Mouse (Mus musculus): ENCODE measurements at regions not wholly inside any gene's neighbourhood (a gene's known extent, or its start where the extent isn't known, plus 50 kb on each side); places are given as distances from the start of the nearest gene placed in this dataset.
"Not testable (repeated sequence)": the region's sequence is repeated elsewhere in the genome, so short reads cannot be mapped to it uniquely, and the experiment has no call there.

DNA sequence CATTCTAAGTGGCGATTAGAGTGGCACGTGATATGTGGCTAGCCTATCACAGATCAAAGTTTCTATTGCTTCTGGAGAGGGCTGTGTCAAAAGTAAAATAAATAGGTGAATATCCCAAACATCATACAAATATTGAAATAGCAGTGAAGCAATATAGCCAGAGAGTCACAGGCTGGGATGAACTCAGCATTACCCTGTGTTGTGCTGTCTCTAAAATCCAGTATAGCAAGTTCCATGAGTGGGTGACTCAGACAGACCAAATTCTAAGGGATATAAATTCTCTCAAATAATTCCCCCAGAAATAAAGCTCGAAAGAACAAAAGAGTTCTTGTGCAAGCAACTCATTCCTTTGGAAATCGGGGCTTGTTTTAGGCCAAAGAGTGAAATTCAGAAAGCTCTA lies 943.2 kb downstream of the Diaph3 start:
- no peak for DNase-seq (ENCODE audit: low read depth)

DNA sequence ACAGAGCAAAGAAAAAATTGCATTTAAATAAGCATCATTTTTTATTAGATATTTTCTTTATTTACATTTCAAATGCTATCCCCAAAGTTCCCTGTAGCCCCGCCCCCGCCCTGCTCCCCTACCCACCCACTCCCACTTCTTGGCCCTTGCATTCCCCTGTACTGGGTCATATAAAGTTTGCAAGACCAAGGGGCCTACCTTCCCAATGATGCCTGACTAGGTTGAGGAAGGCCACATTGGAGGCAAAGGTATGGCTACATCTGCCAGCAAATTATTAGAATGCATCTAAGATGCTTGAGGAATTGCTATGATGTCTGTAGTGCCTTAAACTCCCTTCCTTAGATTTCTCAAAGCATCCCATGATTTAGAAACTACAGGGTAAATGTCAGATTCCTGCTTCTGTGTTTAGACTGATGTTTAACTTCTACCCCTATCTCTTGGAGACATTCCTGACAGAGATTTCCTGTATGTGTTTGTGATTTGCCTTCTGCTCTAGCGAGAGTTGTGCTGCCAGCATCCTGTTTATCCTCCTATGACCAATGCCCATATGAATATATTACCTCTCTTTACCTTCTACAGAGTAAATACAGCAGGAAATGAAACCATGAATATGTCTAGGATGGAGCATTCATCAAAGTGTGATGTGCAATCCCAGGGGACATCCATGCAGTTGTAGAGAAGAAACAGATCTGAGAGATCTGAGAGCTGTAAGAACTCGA lies 956.2 kb downstream of the Diaph3 start:
- DNase-seq (ENCODE audit: low read depth), result no peak

DNA sequence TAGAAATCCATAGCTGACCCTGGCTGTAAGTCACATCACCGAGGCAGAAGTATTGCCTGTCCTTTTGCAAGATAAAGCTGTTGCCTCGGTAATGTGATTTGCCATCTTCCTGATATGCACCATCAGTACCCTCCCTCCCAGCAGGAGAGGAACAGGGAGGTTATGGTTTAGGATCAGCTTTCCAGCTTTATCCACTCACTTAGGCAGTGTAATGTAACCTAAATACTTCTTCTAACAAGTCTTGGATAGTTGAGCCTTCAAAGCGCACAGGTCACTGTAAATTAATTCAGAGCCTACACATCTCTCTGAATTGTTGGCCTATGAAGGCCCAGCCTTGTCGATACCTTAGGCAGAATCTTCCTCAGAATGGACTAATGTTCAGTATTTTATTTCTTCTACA lies 962.5 kb downstream of the Diaph3 start:
- DNase-seq (ENCODE audit: low read depth), result no peak

DNA sequence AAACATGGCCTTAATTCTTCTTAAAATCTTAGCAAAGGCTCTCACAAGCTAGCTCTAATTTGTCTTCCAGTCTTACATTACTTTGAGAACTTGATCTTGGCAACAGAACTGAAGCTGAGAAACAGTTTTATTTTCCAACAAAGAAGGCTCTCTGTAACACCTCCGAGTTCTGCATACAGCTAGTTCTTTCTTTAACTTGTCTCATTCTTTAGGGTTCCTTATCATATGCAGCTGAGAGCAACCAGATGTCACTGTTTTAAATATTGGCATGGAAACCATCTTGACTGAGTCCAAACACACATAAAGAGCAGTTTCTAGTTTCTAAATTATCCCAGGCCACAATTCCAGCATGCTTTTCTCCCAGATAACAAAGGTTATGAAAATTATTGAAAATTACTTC lies 969.9 kb downstream of the Diaph3 start:
- DNase-seq (ENCODE audit: low read depth), result no peak

DNA sequence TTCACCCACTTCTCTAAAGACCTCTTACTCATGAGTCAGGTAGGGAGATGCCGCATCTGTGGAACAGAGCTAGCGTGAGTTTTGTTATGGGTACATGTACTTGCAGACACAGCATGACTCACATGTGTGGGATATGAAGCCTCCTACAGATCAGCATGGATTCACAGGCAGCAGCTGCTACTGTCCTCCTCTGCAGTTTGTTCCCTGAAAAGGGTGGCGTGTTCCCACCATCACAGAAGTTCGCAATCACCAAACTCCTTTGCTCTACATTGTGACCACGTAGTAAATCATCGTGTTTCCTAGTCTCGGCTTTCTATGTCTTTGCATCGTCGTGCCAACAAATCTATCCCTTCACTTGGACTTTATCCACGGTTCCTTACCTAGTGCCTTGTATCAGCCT lies 981.9 kb downstream of the Diaph3 start:
- DNase-seq (ENCODE audit: low read depth), result no peak

DNA sequence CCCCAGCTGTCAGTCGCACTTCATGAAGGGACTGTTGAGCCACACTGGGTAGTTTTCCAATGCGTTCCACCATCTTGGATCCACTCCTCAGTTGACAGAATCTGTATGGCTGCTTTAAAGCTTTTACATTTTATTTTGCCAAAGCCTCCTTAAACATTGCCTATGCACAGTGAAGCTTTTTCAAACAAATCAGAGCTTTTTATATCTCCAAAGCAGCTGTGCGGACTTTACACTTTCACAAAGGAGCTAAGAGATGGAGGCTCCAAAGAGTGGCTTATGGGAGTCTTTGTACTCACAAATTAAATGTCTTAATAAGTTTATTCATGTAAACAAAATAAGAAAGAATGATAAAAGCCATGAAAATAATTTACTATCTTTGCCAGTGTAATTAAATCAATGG lies 986.3 kb downstream of the Diaph3 start:
- DNase-seq (ENCODE audit: low read depth), result no peak

DNA sequence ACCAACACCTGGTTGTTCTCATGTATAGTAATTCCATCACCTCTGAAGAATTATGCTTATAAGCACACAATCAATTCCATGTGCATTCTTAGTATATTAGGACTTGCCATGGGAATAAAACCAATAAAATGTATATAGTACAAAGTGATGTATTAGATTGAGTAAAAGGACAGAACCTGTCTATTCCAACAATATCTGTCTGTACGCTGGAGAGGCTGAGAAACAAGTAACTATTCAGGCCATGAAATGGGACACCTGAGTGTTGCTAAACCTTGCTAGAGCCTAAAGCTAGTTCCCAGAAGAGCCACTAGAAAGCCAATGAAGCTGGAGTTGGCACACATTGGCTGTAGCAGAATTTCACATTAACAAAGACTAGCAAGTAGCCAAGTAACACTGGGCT lies 989.8 kb downstream of the Diaph3 start:
- no peak for DNase-seq (ENCODE audit: low read depth)

DNA sequence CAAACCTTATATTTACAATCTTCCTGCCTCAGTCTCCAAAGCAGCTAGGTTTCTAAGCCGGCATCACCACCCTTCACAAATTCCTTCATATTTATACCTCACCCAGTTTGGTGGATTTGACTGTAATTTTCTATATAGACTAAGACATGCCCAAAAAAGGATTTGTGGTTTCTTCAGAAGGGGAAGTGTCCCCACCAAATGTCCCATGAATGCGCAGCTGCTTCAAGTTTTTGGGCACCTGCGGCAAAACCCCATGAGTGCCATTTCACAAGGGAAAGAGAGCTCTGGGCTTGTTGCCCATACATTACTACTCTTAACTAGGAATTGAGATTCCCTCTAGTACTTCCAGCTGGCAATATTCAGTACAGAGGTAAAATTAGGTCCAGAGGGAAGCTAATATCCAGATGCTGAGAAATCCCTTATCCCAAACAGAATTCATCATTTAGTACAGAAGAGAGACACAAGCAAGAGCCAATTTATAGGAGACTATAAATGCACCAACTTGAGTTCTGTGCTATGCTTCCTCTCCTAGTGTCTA lies 990.6 kb downstream of the Diaph3 start:
- DNase-seq (ENCODE audit: low read depth), result no peak

DNA sequence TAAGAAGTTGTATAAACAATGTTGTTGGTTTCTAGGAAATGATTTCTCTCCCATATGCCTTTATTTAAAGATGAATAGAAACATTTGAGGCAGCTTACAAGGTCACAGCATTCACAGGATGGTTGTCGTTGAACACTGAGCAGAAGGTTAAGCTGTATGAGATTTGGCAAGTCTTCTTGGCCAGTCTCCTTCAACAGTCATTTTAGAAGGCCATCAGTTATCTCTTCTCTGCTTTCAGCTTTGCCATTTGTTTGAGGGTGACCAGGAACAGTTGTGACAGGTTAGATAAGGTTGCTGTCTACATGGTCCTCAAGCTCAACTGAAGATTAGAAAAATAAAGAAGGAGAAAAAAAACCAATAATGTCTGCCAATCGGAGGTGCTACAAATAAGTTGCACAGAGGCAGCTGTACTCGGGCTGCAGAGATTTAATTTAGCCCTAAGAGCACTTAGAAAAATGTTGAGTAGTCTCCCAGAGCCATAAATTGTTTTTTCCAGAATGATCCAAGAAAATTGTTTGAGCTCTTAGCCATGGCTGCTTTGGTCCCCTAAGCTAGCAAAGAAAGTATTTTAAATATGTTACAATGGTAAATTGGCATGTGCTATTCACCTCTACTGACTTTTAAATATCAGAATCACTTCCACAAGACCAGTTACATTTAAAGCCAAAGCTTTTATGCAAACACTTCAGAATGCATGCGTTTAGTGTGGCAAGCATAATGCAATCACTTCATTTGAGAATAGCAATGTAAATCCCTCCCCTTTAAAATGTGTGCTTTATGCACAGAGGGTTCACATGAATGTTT lies 1025.6 kb downstream of the Diaph3 start:
- DNase-seq (ENCODE audit: low read depth), result no peak

DNA sequence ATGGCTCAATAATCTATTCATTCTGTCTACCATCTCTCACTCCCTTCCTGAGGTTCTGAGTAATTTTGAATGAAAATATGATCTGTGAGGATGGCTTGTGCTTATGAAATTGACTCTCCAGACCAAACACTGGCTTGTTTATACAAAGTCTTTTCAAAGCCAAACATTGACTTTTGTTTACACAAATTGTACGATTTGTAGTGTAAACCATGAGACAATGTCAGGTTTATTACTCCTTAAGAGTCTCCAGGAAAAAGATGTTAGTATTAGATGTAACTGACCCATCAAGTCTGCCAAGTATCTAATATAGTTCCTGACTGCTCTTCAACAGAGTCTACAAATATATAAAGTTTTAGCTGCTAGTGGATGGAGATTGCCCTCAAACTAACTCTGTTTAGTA lies 1039.5 kb downstream of the Diaph3 start:
- DNase-seq (ENCODE audit: low read depth), result no peak

DNA sequence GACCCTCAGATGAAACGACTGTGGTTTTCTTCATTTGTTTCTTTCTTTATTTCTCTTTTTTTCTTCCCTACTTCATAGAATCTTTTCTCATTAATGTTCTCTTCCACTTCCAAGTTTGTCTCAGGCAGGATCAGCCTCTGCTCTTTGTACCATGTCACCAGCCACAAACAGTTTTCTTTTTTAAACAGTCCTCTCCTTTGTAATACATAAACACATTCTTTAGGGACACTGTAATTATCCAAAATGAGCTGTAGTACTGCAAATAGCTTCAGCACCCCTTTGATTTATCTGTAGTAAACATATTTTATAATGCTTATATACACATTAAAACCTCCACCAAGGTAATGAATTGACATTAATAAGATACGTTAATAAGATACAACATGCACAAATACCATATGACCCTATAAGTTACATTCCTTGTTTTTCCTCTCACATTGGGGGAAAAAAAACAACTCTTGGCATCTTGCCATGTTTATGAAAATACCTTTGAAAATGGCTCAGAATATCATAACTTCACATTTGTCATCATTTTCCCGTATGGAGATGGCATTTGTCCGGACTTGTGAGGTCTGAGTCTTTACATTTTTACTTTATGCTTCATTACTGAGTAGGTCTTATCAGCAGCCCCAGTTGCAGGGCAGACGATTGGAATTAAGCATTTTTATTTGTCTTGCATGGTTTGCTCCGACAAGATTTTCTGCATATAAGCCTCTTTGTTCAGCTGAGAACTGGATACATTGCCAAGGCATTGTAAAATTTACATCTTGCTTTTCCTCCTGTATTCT lies 1070.5 kb downstream of the Diaph3 start:
- no peak for DNase-seq (ENCODE audit: low read depth)

DNA sequence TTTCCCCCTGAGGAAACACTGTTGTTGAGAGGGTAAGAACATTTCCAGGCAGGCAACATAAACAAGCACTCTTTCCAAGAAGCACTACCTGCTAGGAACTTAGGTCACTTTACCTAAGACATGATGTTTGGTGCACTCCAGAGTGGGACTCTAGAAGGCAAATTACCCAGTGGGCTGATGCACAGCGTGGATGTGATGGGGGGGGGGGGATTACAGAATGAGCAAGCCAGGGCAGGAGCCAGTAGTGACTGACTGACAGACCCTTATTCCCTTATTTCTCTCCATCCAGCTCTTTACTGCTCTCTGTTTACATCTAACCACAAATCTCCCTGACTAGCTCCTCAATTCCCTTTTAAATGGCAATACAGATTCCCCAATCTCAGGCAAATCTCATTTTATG lies 1071.7 kb downstream of the Diaph3 start:
- no peak for DNase-seq (ENCODE audit: low read depth)

DNA sequence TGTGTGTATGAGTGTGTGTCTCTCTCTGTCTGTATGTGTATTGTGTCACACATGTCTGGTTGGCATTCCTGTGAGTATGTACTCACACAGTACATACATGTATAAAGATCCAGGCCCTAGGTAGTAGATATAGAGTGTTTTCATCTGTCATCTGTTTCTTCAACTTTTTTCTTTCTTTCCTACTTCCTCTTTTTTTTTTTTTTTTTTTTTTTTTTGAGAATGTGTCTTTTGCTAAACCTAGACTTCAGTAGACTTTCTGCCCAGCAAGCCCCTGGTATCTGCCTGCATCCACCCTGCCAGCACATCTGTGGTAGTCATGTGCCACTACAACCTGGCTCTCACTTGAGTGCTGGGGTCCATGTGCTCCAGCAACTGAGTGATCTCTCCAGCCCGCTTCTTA lies 1073.3 kb downstream of the Diaph3 start:
- DNase-seq (ENCODE audit: low read depth), result no peak

DNA sequence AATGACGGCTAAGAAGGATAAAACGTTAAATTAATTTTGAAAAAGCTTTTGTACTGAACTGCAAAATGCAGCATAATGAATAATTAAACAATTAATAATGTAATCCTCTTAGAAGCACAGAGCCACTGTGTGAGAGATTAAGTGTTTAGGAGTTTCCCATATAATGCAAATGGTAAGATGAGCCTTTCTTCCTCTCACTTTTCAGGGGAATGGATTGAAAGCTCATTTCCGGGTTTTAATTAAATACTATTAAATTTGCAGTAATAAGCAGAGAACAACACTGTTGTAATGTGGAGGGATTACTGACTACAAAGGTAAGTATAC lies 1077.5 kb downstream of the Diaph3 start:
- no peak for DNase-seq (ENCODE audit: low read depth)

DNA sequence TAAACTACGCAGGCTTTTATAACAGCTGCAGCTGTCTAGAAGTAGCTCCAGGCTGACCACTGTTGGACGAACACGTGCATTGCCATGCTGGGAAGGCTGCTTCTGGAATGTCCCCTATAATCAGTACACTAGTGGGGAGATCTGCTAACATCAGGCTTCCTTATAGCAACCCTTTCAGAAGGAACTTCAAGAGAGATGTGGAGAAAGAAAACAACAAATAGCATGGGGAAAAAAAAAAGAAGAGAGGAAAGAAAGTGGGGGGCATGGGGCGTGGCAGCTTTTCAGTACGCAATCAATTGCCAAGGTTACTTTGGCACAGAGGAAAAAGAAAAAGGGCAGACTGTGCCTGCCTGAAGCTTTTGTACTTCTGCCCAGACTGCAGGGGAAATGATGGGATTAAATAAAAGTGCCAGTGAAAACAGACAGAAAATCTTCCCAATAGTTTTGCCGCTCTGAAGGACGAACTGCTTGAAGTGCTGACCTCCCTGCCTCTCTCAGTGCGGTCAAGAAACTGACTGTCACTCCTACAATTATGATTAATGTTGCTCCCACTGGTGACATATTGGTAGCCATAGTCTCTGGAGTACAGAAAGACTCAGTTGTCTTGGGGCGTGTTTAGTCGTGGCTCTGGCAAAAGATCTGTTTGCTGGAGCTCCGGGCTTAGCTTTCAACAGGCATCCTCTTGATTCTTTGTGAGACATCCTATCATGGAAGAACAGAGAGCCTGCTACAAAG lies 1078.0 kb downstream of the Diaph3 start:
- no peak for DNase-seq (ENCODE audit: low read depth)

DNA sequence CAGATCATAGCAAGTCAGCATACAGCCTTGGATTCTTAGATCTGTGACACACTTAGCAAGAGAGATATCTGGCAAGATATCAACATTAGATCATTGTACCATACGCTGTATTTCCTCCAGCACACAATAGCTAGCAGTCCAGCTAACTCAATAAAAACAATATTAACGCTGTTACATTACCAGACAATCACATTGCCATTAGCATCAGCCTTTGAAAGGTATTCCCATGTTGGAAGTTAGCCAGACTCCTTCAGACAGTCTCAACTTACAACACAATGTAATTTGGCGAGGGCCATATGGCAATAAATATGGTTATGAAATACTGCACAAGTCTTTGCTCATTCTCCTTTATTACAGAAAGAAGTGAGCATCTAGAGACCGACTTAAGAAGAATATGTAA lies 1084.0 kb downstream of the Diaph3 start:
- no peak for DNase-seq (ENCODE audit: low read depth)

DNA sequence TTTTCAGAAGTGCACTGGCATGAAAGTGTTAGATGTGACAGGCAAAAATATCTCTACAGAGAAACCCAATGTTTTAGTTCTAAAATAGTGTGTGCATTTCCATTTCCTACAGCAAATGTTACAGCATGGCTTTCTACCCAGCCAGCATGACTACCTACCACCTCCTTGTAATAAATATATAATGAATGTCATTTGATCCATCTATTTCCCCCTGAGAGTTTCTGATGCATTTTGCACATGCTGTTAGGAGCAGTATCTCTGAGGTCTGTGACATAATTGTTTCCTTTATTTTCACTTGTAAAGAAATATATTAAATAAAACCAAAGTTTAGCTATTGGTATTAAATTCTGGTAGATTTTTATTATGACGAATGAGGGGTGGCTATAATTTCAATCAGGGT lies 1086.4 kb downstream of the Diaph3 start:
- DNase-seq (ENCODE audit: low read depth), result no peak

DNA sequence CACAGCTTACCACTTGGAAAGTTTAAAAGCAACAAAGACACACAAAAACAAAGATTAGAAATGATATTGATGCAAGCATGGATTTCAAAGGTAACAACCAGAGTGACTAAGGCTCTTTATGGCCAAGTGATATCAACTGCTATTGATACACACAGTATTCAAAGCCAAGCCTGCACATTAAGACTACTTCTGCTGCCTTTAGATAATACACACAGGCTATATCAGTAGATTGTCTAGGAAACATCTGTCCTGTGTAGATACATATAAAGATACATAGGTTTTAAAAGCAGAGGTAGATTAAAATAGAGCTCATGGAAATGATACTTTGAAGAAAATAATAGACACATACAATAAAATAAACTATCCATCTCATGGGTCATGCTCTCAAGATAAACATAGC lies 1111.6 kb downstream of the Diaph3 start:
- DNase-seq (ENCODE audit: low read depth), result no peak

DNA sequence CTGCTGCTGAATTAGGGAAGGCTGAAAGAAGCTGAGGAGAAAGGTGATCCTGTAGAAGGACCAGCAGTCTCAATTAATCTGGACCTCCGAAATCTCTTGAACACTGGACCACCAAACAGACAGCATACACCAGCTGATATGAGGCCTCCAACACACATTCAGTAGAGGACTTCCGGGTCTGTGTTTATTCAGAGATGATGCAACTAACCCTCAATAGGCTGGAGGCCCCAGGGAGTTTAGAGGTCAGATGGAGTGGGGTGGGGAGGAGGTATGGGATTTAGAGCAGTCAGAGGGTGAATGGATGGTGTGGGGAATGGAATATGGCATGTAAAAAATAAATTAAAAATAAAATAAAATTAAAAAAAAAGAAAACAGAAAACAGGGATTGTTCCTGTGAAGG lies 1123.4 kb downstream of the Diaph3 start:
- DNase-seq (ENCODE audit: low read depth), result not testable (repeated sequence)
